Mouse (Mus musculus) lung, postnatal 0 days (tissue): ENCODE data around the gene Fam240b.

Experiments used
- CTCF ChIP-seq: IDR thresholded peaks from 2 replicates; pipeline ENCODE4 v1.5.1; 2016; ENCODE audit warnings: antibody characterized with exemption, mild to moderate bottlenecking
- EP300 ChIP-seq: IDR thresholded peaks from 2 replicates; pipeline ENCODE4 v1.6.1; 2016; ENCODE audit warnings: antibody characterized with exemption, mild to moderate bottlenecking, control low read depth

DNA sequence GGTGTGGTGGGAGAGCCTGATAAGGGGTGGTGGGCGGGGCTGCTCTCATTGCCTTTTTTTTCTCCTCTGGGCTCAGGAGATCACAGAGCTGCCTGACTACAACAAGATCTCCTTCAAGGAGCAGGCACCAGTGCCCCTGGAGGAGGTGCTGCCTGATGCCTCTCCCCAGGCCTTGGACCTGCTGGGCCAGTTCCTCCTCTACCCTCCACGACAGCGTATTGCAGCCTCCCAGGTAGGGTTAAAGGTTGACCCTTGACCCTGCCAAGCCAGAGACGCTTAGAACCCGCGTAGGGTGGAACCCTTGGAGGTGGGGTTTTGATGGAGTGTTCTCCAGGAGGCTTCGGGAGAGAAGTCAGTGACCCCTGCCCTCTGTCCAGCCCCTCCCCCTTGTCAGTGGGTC, 59.8 kb downstream of the Fam240b start:
- TF ChIP-seq EP300 (no peak), CTCF (no peak)
